Mouse (Mus musculus): Measurements from ENCODE around the gene Prr12. TPM values are rescaled to one million over a fixed set of nuclear protein-coding genes. Genes with fewer than 3 reads are reported as not detected.

Gene Prr12
- polyA plus RNA-seq, 1 experiment from 2014 or later, result 1.7 TPM

DNA sequence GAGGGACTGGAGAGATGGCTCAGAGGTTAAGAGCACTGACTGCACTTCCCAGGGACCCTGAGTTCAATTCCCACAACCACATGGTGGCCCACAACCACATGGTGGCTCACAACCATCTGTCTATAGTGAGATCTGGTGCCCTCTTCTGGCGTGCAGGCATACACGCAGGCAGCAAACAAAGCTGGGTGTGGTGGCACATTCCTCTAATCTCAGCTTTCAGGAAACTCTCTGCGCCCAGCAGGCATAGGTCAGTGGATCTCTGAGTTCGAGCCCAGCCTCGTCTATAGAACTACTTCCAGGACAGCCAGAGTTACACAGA lies 15.3 kb upstream of the Prr12 start:
- Histone ChIP-seq H3K4me1 (ENCODE audit: insufficient read depth) (peaks cover 8% of the 10 kb centered on the region; the same call in 1 of the 2 replicates), H3K36me3 (replicated peaks; ENCODE audit: insufficient read depth, low read length) (no peaks in the 10 kb centered on the region), H3K4me2 (ENCODE audit: low read depth, low read length) (no peak overlapping the region), H3K9ac (replicated peaks) (no peak overlapping the region), H3K27ac (ENCODE audit: low read depth) (no peak overlapping the region), H3K9me3 (ENCODE audit: low read length) (no peaks in the 10 kb centered on the region), H3K4me3 (ENCODE audit: low read depth, low read length) (no peak overlapping the region), H3K27me3 (ENCODE audit: insufficient read depth, low read length) (no peaks in the 10 kb centered on the region)
- DNase-seq (peak; percentile 70), ATAC-seq (peak; percentile 49)
- TF ChIP-seq EP300 (IDR thresholded peaks at IDR 0.05; ENCODE audit: low read depth) (no peak), CTCF (IDR thresholded peaks at IDR 0.05; ENCODE audit: low read depth) (peak; percentile 89)
- 23% methylated on average over 5 of the region's 5 CpGs for WGBS (ENCODE audit: insufficient replicate concordance)

DNA sequence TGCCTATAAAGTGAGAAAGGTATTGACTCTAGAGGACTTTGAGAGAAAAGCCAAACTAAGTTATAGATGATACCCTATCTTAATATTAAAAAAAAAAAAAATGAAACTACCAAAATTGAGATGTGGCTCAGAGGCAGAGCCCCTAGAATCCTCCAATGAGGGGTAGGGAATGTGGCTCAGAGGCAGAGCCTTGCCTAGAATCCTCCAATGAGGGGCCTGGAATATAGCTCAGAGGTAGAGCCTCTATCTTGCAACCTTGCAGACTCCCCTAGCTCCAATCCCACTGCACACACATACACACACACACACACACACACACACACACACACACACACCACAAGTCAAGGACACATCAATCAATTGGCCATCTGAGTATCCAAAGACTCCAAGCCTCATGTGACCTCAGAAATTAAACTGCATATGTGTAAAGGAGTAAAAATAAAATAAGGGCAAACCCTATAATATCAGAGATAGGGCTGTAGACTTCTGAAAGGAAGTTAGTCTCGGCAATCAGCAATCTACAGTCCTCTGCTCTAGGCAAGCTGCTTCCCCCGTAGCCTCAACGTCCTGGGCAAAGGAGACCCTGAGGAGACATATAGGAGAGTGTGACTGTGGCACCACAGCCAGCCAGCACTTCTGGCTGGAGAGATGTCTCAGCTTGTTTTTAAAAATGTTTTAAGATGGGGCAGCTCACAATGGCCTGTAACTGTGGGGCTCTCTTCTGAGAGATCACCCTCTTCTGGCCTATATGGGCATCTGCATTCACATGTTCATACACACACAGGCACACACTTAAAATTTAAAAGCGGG lies 14.7 kb upstream of the Prr12 start:
- H3K36me3 ChIP-seq (replicated peaks; ENCODE audit: insufficient read depth, low read length), result no peaks in the 10 kb centered on the region
- H3K27me3 ChIP-seq (ENCODE audit: insufficient read depth, low read length), result no peaks in the 10 kb centered on the region
- ATAC-seq (peak; percentile 18; the same call in 1 of the 2 replicates), DNase-seq (no peak)
- no peak overlapping the region for H3K9ac ChIP-seq (replicated peaks)
- H3K4me2 ChIP-seq (ENCODE audit: low read depth, low read length), result no peak overlapping the region
- no peak overlapping the region for H3K27ac ChIP-seq (ENCODE audit: low read depth)
- no peak for TF ChIP-seq EP300 (IDR thresholded peaks at IDR 0.05; ENCODE audit: low read depth)
- no peak for TF ChIP-seq CTCF (IDR thresholded peaks at IDR 0.05; ENCODE audit: low read depth)
- 51% methylated on average over 4 of the region's 4 CpGs for WGBS (ENCODE audit: insufficient replicate concordance)
- peaks cover 8% of the 10 kb centered on the region; the same call in 1 of the 2 replicates for H3K4me1 ChIP-seq (ENCODE audit: insufficient read depth)
- H3K4me3 ChIP-seq (ENCODE audit: low read depth, low read length), result no peak overlapping the region
- no peaks in the 10 kb centered on the region for H3K9me3 ChIP-seq (ENCODE audit: low read length)

- Histone ChIP-seq H3K27me3 (ENCODE audit: insufficient read depth, low read length) (no peaks in the 10 kb centered on the region), H3K4me1 (ENCODE audit: insufficient read depth) (peaks cover 19% of the 10 kb centered on the region; the same call in 1 of the 2 replicates), H3K36me3 (replicated peaks; ENCODE audit: insufficient read depth, low read length) (no peaks in the 10 kb centered on the region), H3K9me3 (ENCODE audit: low read length) (no peaks in the 10 kb centered on the region), H3K27ac (ENCODE audit: low read depth) (peak within 1 kb of the TSS; percentile 94), H3K4me3 (ENCODE audit: low read depth, low read length) (peak within 1 kb of the TSS; percentile 91), H3K4me2 (ENCODE audit: low read depth, low read length) (peak within 1 kb of the TSS; percentile 76), H3K9ac (replicated peaks) (peak within 1 kb of the TSS; percentile 82)
- peak; percentile 94 for DNase-seq
- 2% methylated on average over 31 of the region's 31 CpGs for WGBS (ENCODE audit: insufficient replicate concordance)
- ATAC-seq, result peak; percentile 93
- TF ChIP-seq CTCF (IDR thresholded peaks at IDR 0.05; ENCODE audit: low read depth) (peak; percentile 41), EP300 (IDR thresholded peaks at IDR 0.05; ENCODE audit: low read depth) (peak; percentile 20)
Observed at GRCm38 (mm10) chr7:45062239-45062835, 9.7 kb upstream of the Prr12 start, which contains the start of the genes Nosip and Prrg2. Gene Nosip (plus strand): TSS chr7:45062429. Gene Prrg2 (minus strand): TSS chr7:45062677.

GRCm38 (mm10) chr7:45061532-45062075 lies 8.9 kb upstream of the Prr12 start:
- H3K9ac ChIP-seq (replicated peaks), result peak overlapping the region; percentile 82
- H3K9me3 ChIP-seq (ENCODE audit: low read length), result no peaks in the 10 kb centered on the region
- peak overlapping the region; percentile 76 for H3K4me2 ChIP-seq (ENCODE audit: low read depth, low read length)
- no peaks in the 10 kb centered on the region for H3K36me3 ChIP-seq (replicated peaks; ENCODE audit: insufficient read depth, low read length)
- peak overlapping the region; percentile 94 for H3K27ac ChIP-seq (ENCODE audit: low read depth)
- DNase-seq (peak; percentile 77), ATAC-seq (peak; percentile 25)
- no peak for TF ChIP-seq CTCF (IDR thresholded peaks at IDR 0.05; ENCODE audit: low read depth)
- TF ChIP-seq EP300 (IDR thresholded peaks at IDR 0.05; ENCODE audit: low read depth), result no peak
- H3K4me1 ChIP-seq (ENCODE audit: insufficient read depth), result peaks cover 19% of the 10 kb centered on the region; the same call in 1 of the 2 replicates
- WGBS (ENCODE audit: insufficient replicate concordance), result 24% methylated on average over 11 of the region's 11 CpGs
- no peaks in the 10 kb centered on the region for H3K27me3 ChIP-seq (ENCODE audit: insufficient read depth, low read length)
- H3K4me3 ChIP-seq (ENCODE audit: low read depth, low read length), result peak overlapping the region; percentile 91

DNA sequence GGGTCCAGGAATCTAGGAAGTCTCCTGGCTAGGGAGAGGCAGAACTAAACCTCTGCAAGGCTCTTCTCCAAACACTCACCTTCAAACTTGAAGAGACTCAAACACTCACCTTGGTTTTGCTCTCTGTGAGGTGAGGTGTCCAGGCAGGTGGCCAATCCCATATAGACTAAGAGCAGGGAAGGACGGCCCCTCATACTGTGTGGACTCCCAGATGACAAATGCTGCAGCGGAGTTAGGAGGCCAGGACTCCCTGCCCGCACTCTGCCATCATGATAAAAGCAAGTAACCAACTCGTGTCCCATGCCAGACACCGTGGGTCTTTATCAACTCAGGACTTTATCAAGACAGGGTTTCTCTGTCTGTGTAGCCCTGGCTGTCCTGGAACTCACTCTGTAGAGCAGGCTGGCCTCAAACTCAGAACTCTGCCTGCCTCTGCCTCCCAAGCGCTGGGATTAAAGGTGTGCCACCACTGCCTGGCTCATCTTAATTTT lies 8.0 kb upstream of the Prr12 start:
- no peak for ATAC-seq
- no peak overlapping the region for H3K27ac ChIP-seq (ENCODE audit: low read depth)
- H3K4me2 ChIP-seq (ENCODE audit: low read depth, low read length), result peak overlapping the region; percentile 76; the same call in 1 of the 2 replicates

More for the DNA sequence above, 8.0 kb upstream of the Prr12 start:
- no peak for DNase-seq
- no peaks in the 10 kb centered on the region for H3K36me3 ChIP-seq (replicated peaks; ENCODE audit: insufficient read depth, low read length)
- H3K4me1 ChIP-seq (ENCODE audit: insufficient read depth), result peaks cover 19% of the 10 kb centered on the region; the same call in 1 of the 2 replicates
- H3K9ac ChIP-seq (replicated peaks), result peak overlapping the region; percentile 82
- H3K4me3 ChIP-seq (ENCODE audit: low read depth, low read length), result peak overlapping the region; percentile 91; the same call in 1 of the 2 replicates
- 71% methylated on average over 6 of the region's 6 CpGs for WGBS (ENCODE audit: insufficient replicate concordance)
- no peaks in the 10 kb centered on the region for H3K27me3 ChIP-seq (ENCODE audit: insufficient read depth, low read length)
- no peaks in the 10 kb centered on the region for H3K9me3 ChIP-seq (ENCODE audit: low read length)
- TF ChIP-seq EP300 (IDR thresholded peaks at IDR 0.05; ENCODE audit: low read depth), result no peak

Measured in liver, postnatal 0 days (tissue).